Mouse (Mus musculus) monocyte, adult 5-6 weeks (primary cell): ENCODE results near the gene Krtap4-9. TPM values are rescaled to one million over a fixed set of nuclear protein-coding genes. Genes with fewer than 3 reads are reported as not detected.
"Not testable (repeated sequence)": the region's sequence is repeated elsewhere in the genome, so short reads cannot be mapped to it uniquely, and the experiment has no call there.

Experiments used
- ATAC-seq: fragments of 153-309, 156-312 bp; replicated peaks from 2 replicates; pipeline ENCODE4 v1.8.0; 2017; ENCODE audit warnings: mild to moderate bottlenecking; ENCODE audit not compliant: low TSS enrichment, insufficient number of reproducible peaks, severe bottlenecking, poor library complexity, low FRiP score
- total RNA-seq: library from RNA; stranded (forward); fragments of 200-1000, 200-491, 200-594 nt; gene quantifications from 3 replicates; pipeline ENCODE4 v1.2.3, GENCODE M21; 2017

Gene Krtap4-9
- not detected in 3 replicates for total RNA-seq

GRCm38 (mm10) chr11:99784900-99785299 lies at the start of gene Krtap4-9:
Gene Krtap4-9 (plus strand): TSS chr11:99785200.
- not testable (repeated sequence) for ATAC-seq

GRCm38 (mm10) chr11:99743985-99744384 lies 41.0 kb upstream of the Krtap4-9 start:
- ATAC-seq = no peak

GRCm38 (mm10) chr11:99758877-99759276 lies 26.1 kb upstream of the Krtap4-9 start:
- no peak for ATAC-seq

- ATAC-seq = no peak
Observed at GRCm38 (mm10) chr11:99768410-99768809, 16.6 kb upstream of the Krtap4-9 start.

- not testable (repeated sequence) for ATAC-seq
Observed at GRCm38 (mm10) chr11:99772813-99773212, 12.2 kb upstream of the Krtap4-9 start, which contains the start of gene Gm11595. Gene Gm11595 (minus strand): TSS chr11:99772913.

GRCm38 (mm10) chr11:99778401-99778800 lies 6.6 kb upstream of the Krtap4-9 start:
- ATAC-seq = no peak

- ATAC-seq = no peak
Observed at GRCm38 (mm10) chr11:99780604-99781003, 4.4 kb upstream of the Krtap4-9 start, which contains the start of gene Krtap4-8. Gene Krtap4-8 (minus strand): TSS chr11:99780704.

- ATAC-seq = no peak
Observed at GRCm38 (mm10) chr11:99793367-99793766, 8.4 kb downstream of the Krtap4-9 start, which contains the start of gene Gm11596. Gene Gm11596 (minus strand): TSS chr11:99793467.

GRCm38 (mm10) chr11:99798832-99799231 lies 13.8 kb downstream of the Krtap4-9 start, which contains the start of gene Gm11569:
Gene Gm11569 (minus strand): TSS chr11:99798932.
- not testable (repeated sequence) for ATAC-seq

GRCm38 (mm10) chr11:99804346-99804745 lies 19.3 kb downstream of the Krtap4-9 start, which contains the start of gene Gm11554:
Gene Gm11554 (minus strand): TSS chr11:99804446.
- ATAC-seq = not testable (repeated sequence)

- ATAC-seq = not testable (repeated sequence)
Observed at GRCm38 (mm10) chr11:99809792-99810191, 24.8 kb downstream of the Krtap4-9 start, which contains the start of gene Krtap4-13. Gene Krtap4-13 (minus strand): TSS chr11:99809892.

- not testable (repeated sequence) for ATAC-seq
Observed at GRCm38 (mm10) chr11:99815566-99815965, 30.6 kb downstream of the Krtap4-9 start, which contains the start of gene Gm11564. Gene Gm11564 (minus strand): TSS chr11:99815666.

Other genes with a start within 250 kb of the Krtap4-9 start
- gene Krt40, start 242.0 kb upstream of the Krtap4-9 start, total RNA-seq = not detected in 3 replicates
- not detected in 3 replicates for gene Krtap3-3, start 234.3 kb upstream of the Krtap4-9 start, total RNA-seq
- not detected in 3 replicates for gene Krtap3-2, start 228.3 kb upstream of the Krtap4-9 start, total RNA-seq
- not detected in 3 replicates for gene Gm11939, start 225.7 kb upstream of the Krtap4-9 start, total RNA-seq
- gene Krtap3-1, start 218.6 kb upstream of the Krtap4-9 start, total RNA-seq = not detected in 3 replicates
- gene Krtap1-5, start 204.2 kb upstream of the Krtap4-9 start, total RNA-seq = not detected in 3 replicates
- gene Krtap1-4, start 201.5 kb upstream of the Krtap4-9 start, total RNA-seq = not detected in 3 replicates
- not detected in 3 replicates for gene Krtap1-3, start 193.9 kb upstream of the Krtap4-9 start, total RNA-seq
- not detected in 3 replicates for gene Krtap9-3, start 187.1 kb upstream of the Krtap4-9 start, total RNA-seq
- gene Gm11938, start 181.9 kb upstream of the Krtap4-9 start, total RNA-seq = not detected in 3 replicates
- not detected in 3 replicates for gene Gm11937, start 175.0 kb upstream of the Krtap4-9 start, total RNA-seq
- not detected in 3 replicates for gene Krtap2-4, start 170.4 kb upstream of the Krtap4-9 start, total RNA-seq
- not detected in 3 replicates for gene Gm11562, start 164.8 kb upstream of the Krtap4-9 start, total RNA-seq
- gene Krtap4-1, start 157.0 kb upstream of the Krtap4-9 start, total RNA-seq = not detected in 3 replicates
- gene Krtap4-2, start 150.1 kb upstream of the Krtap4-9 start, total RNA-seq = not detected in 3 replicates
- gene Krtap4-7, start 141.1 kb upstream of the Krtap4-9 start, total RNA-seq = not detected in 3 replicates
- gene Gm11555, start 135.0 kb upstream of the Krtap4-9 start, total RNA-seq = not detected in 3 replicates
- gene Gm11563, start 126.2 kb upstream of the Krtap4-9 start, total RNA-seq = not detected in 3 replicates
- not detected in 3 replicates for gene Krtap4-6, start 119.2 kb upstream of the Krtap4-9 start, total RNA-seq
- gene Gm14190, start 94.5 kb upstream of the Krtap4-9 start, total RNA-seq = not detected in 3 replicates
- not detected in 3 replicates for gene Gm14180, start 50.9 kb upstream of the Krtap4-9 start, total RNA-seq
- not detected in 3 replicates for gene Gm11595, start 12.3 kb upstream of the Krtap4-9 start, total RNA-seq
- not detected in 3 replicates for gene Krtap4-8, start 4.5 kb upstream of the Krtap4-9 start, total RNA-seq
- gene Gm11596, start 8.3 kb downstream of the Krtap4-9 start, total RNA-seq = not detected in 3 replicates
- not detected in 3 replicates for gene Gm11569, start 13.7 kb downstream of the Krtap4-9 start, total RNA-seq
- gene Gm11554, start 19.2 kb downstream of the Krtap4-9 start, total RNA-seq = not detected in 3 replicates
- gene Krtap4-13, start 24.7 kb downstream of the Krtap4-9 start, total RNA-seq = not detected in 3 replicates
- not detected in 3 replicates for gene Gm11564, start 30.5 kb downstream of the Krtap4-9 start, total RNA-seq
- gene 2300003K06Rik, start 52.9 kb downstream of the Krtap4-9 start, total RNA-seq = not detected in 3 replicates
- not detected in 3 replicates for gene Krtap4-16, start 66.4 kb downstream of the Krtap4-9 start, total RNA-seq
- not detected in 3 replicates for gene Gm11568, start 72.7 kb downstream of the Krtap4-9 start, total RNA-seq
- gene Gm11559, start 79.3 kb downstream of the Krtap4-9 start, total RNA-seq = not detected in 3 replicates
- not detected in 3 replicates for gene Krtap9-1, start 88.2 kb downstream of the Krtap4-9 start, total RNA-seq
- gene Gm11567, start 94.0 kb downstream of the Krtap4-9 start, total RNA-seq = not detected in 3 replicates
- not detected in 3 replicates for gene Krtap31-1, start 122.7 kb downstream of the Krtap4-9 start, total RNA-seq
- gene Gm11565, start 129.6 kb downstream of the Krtap4-9 start, total RNA-seq = not detected in 3 replicates
- not detected in 3 replicates for gene Krtap31-2, start 151.1 kb downstream of the Krtap4-9 start, total RNA-seq
- gene Krtap9-5, start 163.3 kb downstream of the Krtap4-9 start, total RNA-seq = not detected in 3 replicates
- not detected in 3 replicates for gene Krtap29-1, start 193.9 kb downstream of the Krtap4-9 start, total RNA-seq
- not detected in 3 replicates for gene Krtap16-1, start 201.4 kb downstream of the Krtap4-9 start, total RNA-seq
- gene Krtap17-1, start 208.8 kb downstream of the Krtap4-9 start, total RNA-seq = not detected in 3 replicates
- not detected in 3 replicates for gene Krt33a, start 231.0 kb downstream of the Krtap4-9 start, total RNA-seq
- not detected in 3 replicates for gene Krt33b, start 244.7 kb downstream of the Krtap4-9 start, total RNA-seq